Mouse (Mus musculus) kidney, embryonic 16.5 days (tissue): ENCODE data around the gene Itgad. TPM values are rescaled to one million over a fixed set of nuclear protein-coding genes. Genes with fewer than 3 reads are reported as not detected.

Experiments used
- ATAC-seq: fragments of 200-750 bp; cut with Nextera tagmentation; 2 replicates; pipeline ENCODE4 v1.8.0; 2017; ENCODE audit warnings: moderate TSS enrichment; ENCODE audit not compliant: low FRiP score, low TSS enrichment
- H3K27ac ChIP-seq: fragments of 300-500 bp; sonication (generic); 2 replicates; pipeline ENCODE4 v1.5.1; 2014; ENCODE audit warnings: low read length
- H3K27me3 ChIP-seq: fragments of 300-500 bp; sonication (generic); 2 replicates; pipeline ENCODE4 v1.6.1; 2014; ENCODE audit warnings: low read length, control low read depth, mixed read lengths; ENCODE audit not compliant: insufficient read depth
- H3K36me3 ChIP-seq: fragments of 300-500 bp; sonication (generic); 2 replicates; pipeline ENCODE4 v1.6.1; 2014; ENCODE audit warnings: low read length, control low read depth, mixed read lengths; ENCODE audit not compliant: insufficient read depth
- H3K4me1 ChIP-seq: fragments of 300-500 bp; sonication (generic); 2 replicates; pipeline ENCODE4 v1.6.1; 2014; ENCODE audit warnings: low read length, control low read depth, mixed read lengths; ENCODE audit not compliant: insufficient read depth
- H3K4me2 ChIP-seq: fragments of 300-500 bp; sonication (generic); replicated peaks from 2 replicates; pipeline ENCODE4 v1.6.1; 2014; ENCODE audit warnings: low read depth, low read length
- H3K4me3 ChIP-seq: fragments of 300-500 bp; sonication (generic); 2 replicates; pipeline ENCODE4 v1.5.1; 2014; ENCODE audit warnings: mild to moderate bottlenecking, low read length
- H3K9ac ChIP-seq: fragments of 300-500 bp; sonication (generic); replicated peaks from 2 replicates; pipeline ENCODE4 v1.6.1; 2014; ENCODE audit warnings: low read length
- H3K9me3 ChIP-seq: fragments of 300-500 bp; sonication (generic); 2 replicates; pipeline ENCODE4 v1.6.1; 2016; ENCODE audit warnings: low read length, control low read depth
- WGBS: fragments of 180-500 bp; shearing (Covaris S2); extraction: QIAGEN DNeasy Blood & Tissue Kit; methylation state at CpG from one replicate; pipeline ENCODE4 v1.1.7; 2014; 5-methylcytosine and 5-hydroxymethylcytosine counted together
- polyA plus RNA-seq: library from polyadenylated mRNA; unstranded; fragments of >200 nt; fragmentation: Nextera tagmentation; extraction: Ambion mirVana; gene quantifications from 2 replicates; pipeline ENCODE4 v1.2.1, GENCODE M21; 2015

The Itgad gene
- not detected in 2 replicates for polyA plus RNA-seq

DNA sequence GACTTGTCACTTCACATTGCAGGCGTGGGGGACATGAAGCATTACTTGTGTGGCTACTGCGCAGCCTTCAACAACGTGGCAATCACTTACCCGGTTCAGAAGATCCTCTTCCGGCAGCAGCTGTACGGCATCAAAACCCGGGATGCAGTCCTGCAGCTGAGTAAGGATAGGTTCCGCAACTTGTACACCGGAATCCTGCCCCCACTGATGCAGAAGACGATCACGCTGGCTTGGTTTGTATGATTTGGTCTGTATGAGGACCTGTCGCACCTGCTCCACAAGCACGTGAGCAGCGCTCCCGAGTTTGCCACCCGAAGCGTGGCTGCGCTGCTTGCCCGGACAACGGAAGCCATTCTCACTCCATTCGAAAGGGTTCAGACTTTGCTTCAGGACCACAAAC is at the start of gene Itgad:
Gene Itgad (plus strand): TSS at position 301 of the 400 bp plus-strand sequence.
- Histone ChIP-seq H3K4me3 (no peak within 1 kb of the TSS), H3K9ac (no peak within 1 kb of the TSS), H3K36me3 (no peaks in the 10 kb centered on the region), H3K27ac (no peak within 1 kb of the TSS), H3K9me3 (no peaks in the 10 kb centered on the region), H3K27me3 (no peaks in the 10 kb centered on the region), H3K4me1 (no peaks in the 10 kb centered on the region), H3K4me2 (no peak within 1 kb of the TSS)
- ATAC-seq = no peak
- WGBS = 91% methylated on average over 21 of the region's 21 CpGs

- H3K4me2 ChIP-seq = no peak overlapping the region
- H3K4me1 ChIP-seq = no peaks in the 10 kb centered on the region
- H3K9me3 ChIP-seq = no peaks in the 10 kb centered on the region
- H3K27ac ChIP-seq = no peak overlapping the region
- no peaks in the 10 kb centered on the region for H3K36me3 ChIP-seq
- no peak overlapping the region for H3K9ac ChIP-seq
- H3K4me3 ChIP-seq = no peak overlapping the region
- H3K27me3 ChIP-seq = no peaks in the 10 kb centered on the region
- WGBS = 59% methylated on average over 4 of the region's 4 CpGs
- ATAC-seq = no peak
Measured at GRCm38 (mm10) chr7:128105246-128105645, 48.9 kb upstream of the Itgad start.

- Histone ChIP-seq H3K4me2 (no peak overlapping the region), H3K4me3 (no peak overlapping the region), H3K9me3 (no peaks in the 10 kb centered on the region), H3K27me3 (no peaks in the 10 kb centered on the region), H3K4me1 (no peaks in the 10 kb centered on the region), H3K27ac (no peak overlapping the region), H3K36me3 (no peaks in the 10 kb centered on the region), H3K9ac (no peak overlapping the region)
- 86% methylated on average over 7 of the region's 7 CpGs for WGBS
- no peak for ATAC-seq
Measured at GRCm38 (mm10) chr7:128107462-128107861, 46.7 kb upstream of the Itgad start.

DNA sequence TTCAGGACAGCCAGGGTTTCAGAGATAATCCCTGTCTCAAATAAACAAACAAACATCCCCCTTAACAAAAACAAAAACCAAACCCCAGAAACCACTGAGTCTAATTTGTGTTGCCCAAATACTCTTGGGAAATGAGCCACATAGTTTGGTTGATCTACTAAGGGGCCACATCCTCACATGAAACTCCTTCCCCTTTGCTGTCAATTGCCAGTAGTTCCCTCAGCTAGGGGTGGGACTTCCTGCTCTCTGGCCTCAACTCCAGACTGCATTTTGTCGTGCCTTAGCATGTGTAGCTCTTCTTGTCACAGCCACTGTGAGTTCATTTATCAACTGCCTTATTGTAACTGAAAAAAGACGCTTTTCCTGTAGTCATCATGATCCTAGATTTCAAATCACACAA is 43.9 kb upstream of the Itgad start:
- 60% methylated on average over 2 of the region's 2 CpGs for WGBS
- Histone ChIP-seq H3K9me3 (no peaks in the 10 kb centered on the region), H3K4me2 (no peak overlapping the region), H3K27ac (no peak overlapping the region), H3K9ac (no peak overlapping the region), H3K36me3 (no peaks in the 10 kb centered on the region), H3K4me1 (no peaks in the 10 kb centered on the region), H3K27me3 (no peaks in the 10 kb centered on the region), H3K4me3 (no peak overlapping the region)
- no peak for ATAC-seq

GRCm38 (mm10) chr7:128112131-128112530 is 42.0 kb upstream of the Itgad start:
- H3K27ac ChIP-seq = no peak overlapping the region
- no peak overlapping the region for H3K9ac ChIP-seq
- no peak overlapping the region for H3K4me3 ChIP-seq
- H3K36me3 ChIP-seq = no peaks in the 10 kb centered on the region
- WGBS = 89% methylated on average over 11 of the region's 11 CpGs
- ATAC-seq = no peak
- H3K9me3 ChIP-seq = no peaks in the 10 kb centered on the region
- no peak overlapping the region for H3K4me2 ChIP-seq
- no peaks in the 10 kb centered on the region for H3K4me1 ChIP-seq
- H3K27me3 ChIP-seq = no peaks in the 10 kb centered on the region

DNA sequence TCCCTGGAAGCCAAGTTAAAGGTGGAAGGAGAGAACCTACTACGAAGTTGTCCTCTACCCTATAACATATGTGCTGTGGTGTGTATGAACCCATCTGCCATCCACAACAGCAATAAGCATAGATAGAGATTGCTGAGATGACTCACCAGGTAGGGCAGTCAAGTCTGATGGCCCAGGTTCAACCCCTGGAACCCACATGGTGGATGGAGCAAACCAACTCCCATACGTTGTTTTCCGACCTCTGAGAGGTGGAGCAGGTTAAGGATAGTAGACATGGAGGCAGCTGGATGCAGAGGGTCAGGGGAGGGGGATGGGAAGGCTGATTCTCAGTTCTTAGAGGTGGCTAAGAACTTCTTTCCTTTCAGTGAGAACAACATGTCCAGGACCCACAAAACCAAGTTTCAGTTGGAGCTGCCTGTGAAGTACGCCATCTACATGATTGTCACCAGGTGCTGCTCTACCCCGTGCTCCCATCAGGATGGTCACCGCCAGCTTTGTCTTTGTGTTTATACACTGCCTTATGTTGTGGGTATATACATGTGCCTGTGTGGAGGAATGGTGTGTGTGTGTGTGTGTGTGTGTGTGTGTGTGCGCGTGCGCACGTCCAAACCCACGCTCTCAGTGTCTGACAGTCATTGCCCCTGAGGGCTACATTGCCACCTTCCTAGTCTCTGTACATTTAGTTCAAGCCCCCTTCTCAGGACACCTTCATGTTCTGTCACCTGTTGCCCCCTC is 39.6 kb upstream of the Itgad start:
- Histone ChIP-seq H3K9me3 (no peaks in the 10 kb centered on the region), H3K4me1 (no peaks in the 10 kb centered on the region), H3K27me3 (no peaks in the 10 kb centered on the region), H3K27ac (no peak overlapping the region), H3K4me2 (no peak overlapping the region), H3K4me3 (no peak overlapping the region), H3K36me3 (no peaks in the 10 kb centered on the region), H3K9ac (no peak overlapping the region)
- no peak for ATAC-seq
- 95% methylated on average over 11 of the region's 11 CpGs for WGBS

- no peak for ATAC-seq
- Histone ChIP-seq H3K9ac (no peak overlapping the region), H3K27ac (no peak overlapping the region), H3K36me3 (no peaks in the 10 kb centered on the region), H3K4me2 (no peak overlapping the region), H3K4me3 (no peak overlapping the region), H3K4me1 (no peaks in the 10 kb centered on the region), H3K9me3 (no peaks in the 10 kb centered on the region), H3K27me3 (no peaks in the 10 kb centered on the region)
- 78% methylated on average over 5 of the region's 5 CpGs for WGBS
Measured at GRCm38 (mm10) chr7:128115211-128115958, 38.8 kb upstream of the Itgad start.

GRCm38 (mm10) chr7:128116396-128116795 is 37.8 kb upstream of the Itgad start:
- 90% methylated on average over 5 of the region's 5 CpGs for WGBS
- no peak for ATAC-seq

DNA sequence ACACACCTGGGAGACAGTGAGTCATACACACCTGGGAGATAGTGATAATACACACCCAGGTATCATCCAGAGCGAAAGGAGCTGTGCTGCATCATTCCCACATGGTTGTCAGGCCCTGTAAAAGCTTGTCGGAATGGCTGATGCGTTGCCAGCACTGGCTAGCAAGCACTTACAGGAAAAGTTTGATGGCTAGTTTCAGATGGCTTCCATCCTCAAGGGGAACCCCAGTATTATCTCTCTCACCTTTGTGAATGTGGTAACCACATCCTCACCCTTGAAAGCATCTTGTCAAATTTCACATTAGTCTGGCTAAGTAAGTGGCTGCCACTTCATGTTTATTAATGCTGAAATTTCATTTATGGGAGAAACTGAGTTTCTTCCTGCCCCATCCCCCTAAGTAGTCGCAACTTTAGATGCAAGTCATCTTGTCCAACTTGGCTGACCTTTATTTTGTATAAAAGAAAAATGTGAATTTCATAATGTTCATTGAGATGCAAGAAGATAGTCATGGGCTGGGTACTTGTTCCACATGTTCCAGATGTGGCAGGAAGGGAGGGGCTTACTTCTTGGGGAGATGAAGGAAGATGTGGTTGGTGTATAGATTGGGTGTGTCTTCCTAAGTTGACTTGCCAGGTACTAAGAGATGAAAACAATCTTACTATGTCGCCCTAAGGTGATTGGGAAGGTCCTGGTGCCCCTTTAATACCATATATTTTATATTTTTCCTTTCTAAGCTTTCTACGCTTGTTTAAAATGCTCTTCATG is 34.3 kb upstream of the Itgad start:
- H3K36me3 ChIP-seq = no peaks in the 10 kb centered on the region
- no peak overlapping the region for H3K27ac ChIP-seq
- no peak overlapping the region for H3K4me3 ChIP-seq
- H3K27me3 ChIP-seq = no peaks in the 10 kb centered on the region
- no peak for ATAC-seq
- WGBS = 84% methylated on average over 6 of the region's 6 CpGs
- no peaks in the 10 kb centered on the region for H3K9me3 ChIP-seq
- no peaks in the 10 kb centered on the region for H3K4me1 ChIP-seq
- H3K4me2 ChIP-seq = no peak overlapping the region
- no peak overlapping the region for H3K9ac ChIP-seq

More at GRCm38 (mm10) chr7:128116396-128116795, 37.8 kb upstream of the Itgad start:
- Histone ChIP-seq H3K4me3 (no peak overlapping the region), H3K9ac (no peak overlapping the region), H3K4me1 (no peaks in the 10 kb centered on the region), H3K36me3 (no peaks in the 10 kb centered on the region), H3K4me2 (no peak overlapping the region), H3K27ac (no peak overlapping the region), H3K9me3 (no peaks in the 10 kb centered on the region), H3K27me3 (no peaks in the 10 kb centered on the region)
